Mouse (Mus musculus) left cerebral cortex, postnatal 10 days (tissue): Measurements from ENCODE around the gene Kcnd3. TPM values are rescaled to one million over a fixed set of nuclear protein-coding genes. Genes with fewer than 3 reads are reported as not detected.

Source experiments
- DNase-seq, 2 experiments: peaks; one replicate each; pipeline ENCODE4 v3.0.0; 2021 to 2022; ENCODE audit warnings: low spot score in 2 of 2, mixed read lengths in 1 of 2; ENCODE audit errors: extremely low spot score in 1 of 2
- intact Hi-C: fragments of 180-260 bp; cut with DNase I; formaldehyde crosslinking; loops from one replicate; pipeline ENCODE4 v1.15.1; 2025
- total RNA-seq, 2 experiments: library from RNA; stranded (reverse); gene quantifications; 2 replicates each; pipeline ENCODE4 v1.2.3; 2021

Kcnd3 gene
- total RNA-seq, 2 experiments from 2014 or later: 31.5 to 36.4 TPM

- peak; percentile 81 to 88 for DNase-seq
- intact Hi-C loops: no loop called here
Measured at GRCm38 (mm10) chr3:105704031-105705008, 252.2 kb downstream of the Kcnd3 start, which contains the start of gene Inka2. Inka2 (plus strand) TSS chr3:105704599.

- intact Hi-C loops: no loop called here
- peak; percentile 76 to 89 for DNase-seq
Measured at GRCm38 (mm10) chr3:105705061-105705549, 253.0 kb downstream of the Kcnd3 start.

- no peak for DNase-seq
- intact Hi-C loops: no loop called here
Measured at GRCm38 (mm10) chr3:105705561-105705960, 253.4 kb downstream of the Kcnd3 start.

GRCm38 (mm10) chr3:105706366-105707020 lies 254.4 kb downstream of the Kcnd3 start:
- intact Hi-C loops: no loop called here
- peak in 1 of 2 experiments; percentile 51 for DNase-seq

- intact Hi-C loops: no loop called here
- DNase-seq: peak in 1 of 2 experiments; percentile 16
Measured at GRCm38 (mm10) chr3:105707590-105707989, 255.5 kb downstream of the Kcnd3 start.

GRCm38 (mm10) chr3:105710246-105710645 lies 258.1 kb downstream of the Kcnd3 start:
- intact Hi-C loops: no loop called here
- peak in 1 of 2 experiments; percentile 72 for DNase-seq

- intact Hi-C loops: no loop called here
- DNase-seq: peak in 1 of 2 experiments; percentile 67
Measured at GRCm38 (mm10) chr3:105711741-105712140, 259.6 kb downstream of the Kcnd3 start.

- intact Hi-C loops: no loop called here
- DNase-seq: no peak
Measured at GRCm38 (mm10) chr3:105712827-105713226, 260.7 kb downstream of the Kcnd3 start.

- peak in 1 of 2 experiments; percentile 24 for DNase-seq
- intact Hi-C loops: no loop called here
Measured at GRCm38 (mm10) chr3:105714091-105714819, 262.1 kb downstream of the Kcnd3 start.

- DNase-seq: no peak
- intact Hi-C loops: no loop called here
Measured at GRCm38 (mm10) chr3:105714820-105715167, 262.7 kb downstream of the Kcnd3 start.

GRCm38 (mm10) chr3:105716353-105717000 lies 264.3 kb downstream of the Kcnd3 start:
- intact Hi-C loops: no loop called here
- DNase-seq: peak in 1 of 2 experiments; percentile 40

- peak in 1 of 2 experiments; percentile 26 for DNase-seq
- intact Hi-C loops: no loop called here
Measured at GRCm38 (mm10) chr3:105717856-105718555, 265.9 kb downstream of the Kcnd3 start.

- no peak for DNase-seq
- intact Hi-C loops: no loop called here
Measured at GRCm38 (mm10) chr3:105718746-105719145, 266.6 kb downstream of the Kcnd3 start.

GRCm38 (mm10) chr3:105719979-105720378 lies 267.8 kb downstream of the Kcnd3 start:
- DNase-seq: peak in 1 of 2 experiments; percentile 24
- intact Hi-C loops: no loop called here

GRCm38 (mm10) chr3:105720514-105720913 lies 268.4 kb downstream of the Kcnd3 start:
- intact Hi-C loops: no loop called here
- no peak for DNase-seq

GRCm38 (mm10) chr3:105721681-105722201 lies 269.6 kb downstream of the Kcnd3 start:
- DNase-seq: no peak
- intact Hi-C loops: no loop called here

- peak in 1 of 2 experiments; percentile 18 for DNase-seq
- intact Hi-C loops: no loop called here
Measured at GRCm38 (mm10) chr3:105722510-105722909, 270.4 kb downstream of the Kcnd3 start.
